Mouse (Mus musculus) frontal cortex, postnatal 10 days (tissue): ENCODE measurements around the gene Vegfa.

ENCODE experiments used
- DNase-seq, 2 experiments: peaks; one replicate each; pipeline ENCODE4 v3.0.0; 2022; ENCODE audit warnings: low spot score in 2 of 2, mixed read lengths in 1 of 2

Gene Vegfa

GRCm38 (mm10) chr17:46051356-46051755 is 19.2 kb upstream of the Vegfa start:
- DNase-seq = no peak

GRCm38 (mm10) chr17:46049567-46049966 is 17.4 kb upstream of the Vegfa start:
- DNase-seq = no peak

- DNase-seq = no peak
Measured at GRCm38 (mm10) chr17:46048184-46048583, 16.0 kb upstream of the Vegfa start.

GRCm38 (mm10) chr17:46045742-46046141 is 13.6 kb upstream of the Vegfa start:
- DNase-seq = no peak

GRCm38 (mm10) chr17:46044953-46045352 is 12.8 kb upstream of the Vegfa start:
- no peak for DNase-seq

- DNase-seq = no peak
Measured at GRCm38 (mm10) chr17:46042158-46042557, 10.0 kb upstream of the Vegfa start.

- no peak for DNase-seq
Measured at GRCm38 (mm10) chr17:46041679-46042078, 9.5 kb upstream of the Vegfa start.

GRCm38 (mm10) chr17:46041223-46041622 is 9.1 kb upstream of the Vegfa start:
- DNase-seq = no peak

GRCm38 (mm10) chr17:46040561-46040960 is 8.4 kb upstream of the Vegfa start:
- DNase-seq = no peak

- no peak for DNase-seq
Measured at GRCm38 (mm10) chr17:46038906-46039305, 6.7 kb upstream of the Vegfa start.

GRCm38 (mm10) chr17:46036400-46036799 is 4.2 kb upstream of the Vegfa start:
- no peak for DNase-seq

- DNase-seq = no peak
Measured at GRCm38 (mm10) chr17:46034110-46034509, 1.9 kb upstream of the Vegfa start.

GRCm38 (mm10) chr17:46033607-46034006 is 1.4 kb upstream of the Vegfa start:
- no peak for DNase-seq

GRCm38 (mm10) chr17:46033122-46033521 is 953 bp upstream of the Vegfa start:
- no peak for DNase-seq

- peak; percentile 56 to 65 for DNase-seq
Measured at GRCm38 (mm10) chr17:46031621-46032211, 453 bp downstream of the Vegfa start.

- DNase-seq = peak; percentile 68 to 72
Measured at GRCm38 (mm10) chr17:46030731-46031620, 1.2 kb downstream of the Vegfa start.

GRCm38 (mm10) chr17:46030323-46030730 is 1.8 kb downstream of the Vegfa start:
- peak; percentile 38 to 49 for DNase-seq

- DNase-seq = no peak
Measured at GRCm38 (mm10) chr17:46029554-46030207, 2.5 kb downstream of the Vegfa start.

- no peak for DNase-seq
Measured at GRCm38 (mm10) chr17:46029052-46029553, 3.1 kb downstream of the Vegfa start.

- no peak for DNase-seq
Measured at GRCm38 (mm10) chr17:46028210-46029051, 3.7 kb downstream of the Vegfa start.
